Mouse (Mus musculus) testis, adult 2 months (tissue): ENCODE data around the gene 1700025G04Rik.

Experiments used
- CTCF ChIP-seq: fragments of 200-500 bp; IDR thresholded peaks from 2 replicates; pipeline ENCODE4 v1.5.1; 2012; ENCODE audit warnings: low read depth, mild to moderate bottlenecking, inconsistent platforms, low read length, moderate library complexity; ENCODE audit not compliant: control insufficient read depth, insufficient read depth, insufficient replicate concordance
- POLR2A ChIP-seq: fragments of 200-500 bp; IDR thresholded peaks from 2 replicates; pipeline ENCODE4 v1.6.1; 2012; ENCODE audit warnings: low read depth, mild to moderate bottlenecking, inconsistent platforms, low read length, moderate library complexity; ENCODE audit not compliant: control insufficient read depth

DNA sequence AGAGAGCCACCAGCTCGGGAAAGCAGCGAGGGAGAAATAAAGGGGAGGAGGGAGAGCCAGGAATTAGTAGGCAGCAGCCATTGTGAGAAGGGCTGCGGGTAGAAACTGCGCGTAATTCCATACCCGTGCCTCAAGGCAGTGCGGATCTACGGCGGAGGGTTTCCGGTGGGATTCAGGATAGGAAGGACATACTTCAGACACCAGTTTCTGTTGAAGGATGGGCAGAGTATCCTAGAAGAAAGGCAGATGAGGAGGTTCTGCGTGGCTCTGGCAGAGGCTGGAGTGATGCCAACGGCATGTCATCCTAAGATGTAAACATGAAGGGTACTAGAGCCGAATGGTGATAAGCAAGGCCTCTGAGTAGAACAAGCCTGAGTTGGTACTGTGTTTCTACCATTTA, 210.0 kb downstream of the 1700025G04Rik start:
- no peak for TF ChIP-seq CTCF
- TF ChIP-seq POLR2A: no peak
